Mouse (Mus musculus) right cerebral cortex, postnatal 10 days (tissue): ENCODE data around the gene Daxx.
A peak's percentile ranks its signal among the peaks of the same experiment; 100 is the strongest.

ENCODE experiments used
- DNase-seq, 2 experiments: peaks; one replicate each; pipeline ENCODE4 v3.0.0; 2021; ENCODE audit warnings: low spot score in 2 of 2

The Daxx gene

DNA sequence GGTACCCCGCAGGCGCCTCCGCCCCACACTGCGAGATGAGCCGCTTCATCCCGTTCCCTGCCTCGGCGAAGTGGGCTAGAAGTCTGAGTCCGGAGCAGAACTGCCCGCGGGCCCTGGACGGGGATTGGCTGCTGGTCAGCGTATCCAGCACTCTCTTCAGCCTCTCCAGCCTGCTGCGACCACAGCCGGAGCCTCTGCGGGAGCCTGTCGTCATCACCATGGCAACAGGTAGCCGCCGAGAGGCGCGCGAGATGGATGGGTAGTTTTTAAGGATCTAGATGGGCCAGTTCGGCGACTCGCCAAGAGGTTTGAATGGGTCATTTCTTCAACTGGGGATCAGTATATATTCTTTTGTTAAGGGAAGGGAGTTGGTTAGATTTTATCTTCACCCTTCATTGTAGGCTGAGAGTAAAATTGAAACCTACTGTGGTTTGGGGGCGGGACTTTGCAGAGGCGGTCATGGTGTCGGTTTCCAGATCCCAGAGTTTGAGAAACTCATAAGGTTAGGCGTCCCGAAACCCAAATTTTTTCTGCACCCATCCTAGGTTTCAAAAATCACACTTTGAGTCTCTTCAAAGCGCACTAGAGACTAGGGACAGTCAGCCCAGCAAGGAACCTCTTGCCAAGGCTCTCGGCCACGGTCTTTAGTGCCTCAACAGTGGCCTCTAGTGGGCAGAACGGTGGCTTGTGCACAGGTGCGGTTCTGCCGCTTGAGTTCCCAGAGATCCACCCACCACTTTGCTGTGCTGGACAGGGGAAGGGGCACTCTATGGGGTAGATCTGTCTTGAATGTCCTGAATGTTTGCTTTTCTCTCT is 11.3 kb downstream of the Daxx start:
- peak; percentile 88 to 92 for DNase-seq

DNA sequence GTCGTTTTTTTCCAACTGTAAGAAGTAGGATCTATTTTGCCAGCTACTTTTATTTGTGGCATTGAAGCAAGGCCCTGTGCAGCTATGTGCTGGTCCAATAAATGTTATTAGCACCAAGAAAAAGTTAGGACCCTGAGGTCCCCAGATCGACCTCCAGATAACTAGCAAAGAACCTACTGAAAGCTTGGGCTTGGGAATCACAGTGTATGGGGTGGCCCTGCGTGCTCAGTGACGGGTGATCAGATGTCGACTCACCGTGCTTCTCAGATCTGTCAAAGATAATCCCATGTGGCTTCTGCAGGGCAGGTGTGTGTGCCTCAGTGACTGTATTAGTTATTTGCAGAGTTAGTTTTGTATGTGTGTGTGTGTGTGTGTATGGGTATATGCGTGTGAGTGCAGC is 12.1 kb downstream of the Daxx start:
- DNase-seq: no peak

DNA sequence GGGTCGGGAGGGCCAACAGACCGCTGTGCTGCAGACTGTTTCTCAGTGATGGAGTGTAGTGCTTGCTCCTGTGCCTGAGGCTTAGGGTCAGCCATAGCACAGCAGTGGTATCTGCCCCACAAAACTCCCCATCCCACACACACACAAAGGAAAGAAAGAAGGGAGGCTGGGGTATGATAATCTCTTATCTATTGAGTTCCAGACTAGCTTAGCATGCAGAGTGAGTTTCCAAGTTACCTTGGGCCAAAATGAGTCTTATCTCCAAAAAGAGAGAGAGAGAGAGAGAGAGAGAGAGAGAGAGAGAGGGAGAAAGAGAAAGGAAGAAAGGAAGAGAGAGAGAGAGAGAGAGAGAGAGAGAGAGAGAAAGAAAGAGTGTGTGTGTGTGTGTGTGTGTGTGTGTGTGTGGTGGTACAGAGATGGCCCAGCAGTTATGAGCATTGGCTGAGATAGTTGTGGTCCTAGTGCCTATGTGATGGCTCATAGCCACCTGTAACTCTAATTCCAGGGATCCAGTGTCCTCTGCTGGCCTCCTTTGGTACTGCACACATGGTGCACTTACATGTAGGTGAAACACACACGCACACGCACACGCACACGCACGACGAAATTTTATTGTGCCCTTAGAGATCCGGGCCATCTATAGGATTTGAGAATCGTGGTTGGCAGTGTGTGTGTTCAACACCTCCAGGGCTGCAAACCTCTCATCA is 15.5 kb downstream of the Daxx start:
- DNase-seq: no peak

DNA sequence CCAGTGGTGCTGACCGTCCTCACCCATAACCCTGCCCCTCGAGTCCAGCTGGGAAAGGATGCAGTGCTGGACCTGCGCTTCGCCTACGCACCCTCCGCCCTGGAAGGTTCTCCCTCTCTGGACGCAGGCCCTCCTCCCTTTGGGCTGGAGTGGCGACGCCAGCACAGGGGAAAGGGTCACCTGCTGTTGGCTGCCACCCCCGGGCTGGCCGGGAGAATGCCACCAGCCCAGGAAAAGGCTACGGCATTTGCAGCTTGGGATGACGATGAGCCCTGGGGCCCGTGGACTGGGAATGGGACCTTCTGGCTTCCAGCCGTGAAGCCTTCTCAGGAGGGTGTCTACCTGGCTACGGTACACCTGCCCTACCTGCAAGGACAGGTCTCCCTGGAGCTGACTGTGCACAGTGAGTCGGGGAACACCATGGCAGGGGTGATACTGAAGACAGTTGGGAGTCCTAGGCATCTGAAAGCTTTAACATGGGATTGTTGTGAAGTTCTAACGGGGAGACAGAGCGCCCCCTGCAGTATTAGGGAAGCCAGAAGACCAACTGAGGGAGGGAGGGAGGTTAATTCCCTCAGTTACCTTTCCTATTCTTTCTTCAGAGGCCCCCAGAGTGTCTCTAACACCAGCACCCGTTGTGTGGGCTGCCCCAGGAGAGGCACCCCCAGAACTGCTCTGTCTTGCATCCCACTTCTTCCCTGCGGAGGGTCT is 16.3 kb downstream of the Daxx start:
- no peak for DNase-seq

DNA sequence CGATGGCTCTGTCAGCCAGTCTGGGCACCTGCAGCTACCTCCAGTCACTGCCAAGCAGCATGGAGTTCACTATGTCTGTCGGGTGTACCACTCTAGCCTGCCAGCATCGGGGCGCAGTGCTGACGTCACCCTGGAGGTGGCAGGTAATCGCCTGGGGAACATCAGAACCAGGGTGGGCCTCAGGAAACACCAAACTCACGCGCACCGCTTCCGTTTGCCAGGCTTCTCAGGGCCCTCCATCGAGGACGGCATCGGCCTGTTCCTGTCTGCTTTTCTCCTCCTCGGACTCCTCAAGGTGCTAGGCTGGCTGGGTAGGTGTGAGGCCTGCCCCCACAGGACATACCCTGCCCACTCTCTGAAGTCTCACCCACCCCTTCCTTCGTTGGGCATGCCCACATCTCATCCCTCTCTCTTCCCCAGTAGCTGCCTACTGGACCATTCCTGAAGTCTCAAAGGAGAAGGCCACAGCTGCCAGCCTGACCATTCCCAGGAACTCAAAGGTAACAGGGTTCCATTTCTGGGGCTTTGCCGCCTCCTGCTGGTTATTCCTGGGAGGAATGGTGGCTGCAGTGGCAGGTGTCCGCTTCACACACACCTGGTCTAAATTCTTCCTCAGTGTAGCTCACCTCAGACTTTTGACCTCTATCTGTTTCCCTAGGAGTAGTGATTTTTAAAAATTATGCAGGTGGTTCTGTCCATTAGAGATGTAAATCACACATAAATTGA is 17.2 kb downstream of the Daxx start:
- DNase-seq: no peak

DNA sequence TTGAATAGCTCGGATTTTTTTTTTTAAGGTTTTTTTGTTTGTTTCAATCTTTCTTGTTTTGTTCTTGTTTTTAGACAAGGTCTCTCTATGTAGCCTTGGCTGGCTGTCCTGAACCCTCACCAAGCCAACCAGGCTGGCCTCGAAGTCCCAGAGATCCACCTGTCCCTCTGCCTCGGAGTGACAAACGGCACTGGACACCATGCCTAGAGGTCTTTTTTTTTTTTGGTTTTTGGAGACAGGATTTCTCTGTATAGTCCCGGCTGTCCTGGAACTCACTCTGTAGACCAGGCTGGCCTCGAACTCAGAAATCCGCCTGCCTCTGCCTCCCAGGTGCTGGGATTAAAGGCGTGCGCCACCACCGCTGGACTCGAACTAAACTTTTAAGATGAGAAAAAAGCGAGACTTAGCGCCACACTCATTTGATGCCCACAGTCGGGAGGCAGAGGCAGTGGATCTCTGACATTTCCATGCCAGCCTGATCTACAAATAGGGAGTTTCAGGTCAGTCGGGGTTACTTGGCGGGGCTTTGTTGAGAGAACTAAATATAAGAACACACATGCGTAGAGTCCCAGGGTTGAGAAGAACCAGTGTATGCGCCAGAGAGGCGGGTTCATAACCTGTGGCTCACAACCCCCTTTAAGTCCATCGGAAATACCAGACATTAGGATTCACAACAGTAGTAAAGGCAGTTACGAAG is 19.2 kb downstream of the Daxx start:
- DNase-seq: no peak

DNA sequence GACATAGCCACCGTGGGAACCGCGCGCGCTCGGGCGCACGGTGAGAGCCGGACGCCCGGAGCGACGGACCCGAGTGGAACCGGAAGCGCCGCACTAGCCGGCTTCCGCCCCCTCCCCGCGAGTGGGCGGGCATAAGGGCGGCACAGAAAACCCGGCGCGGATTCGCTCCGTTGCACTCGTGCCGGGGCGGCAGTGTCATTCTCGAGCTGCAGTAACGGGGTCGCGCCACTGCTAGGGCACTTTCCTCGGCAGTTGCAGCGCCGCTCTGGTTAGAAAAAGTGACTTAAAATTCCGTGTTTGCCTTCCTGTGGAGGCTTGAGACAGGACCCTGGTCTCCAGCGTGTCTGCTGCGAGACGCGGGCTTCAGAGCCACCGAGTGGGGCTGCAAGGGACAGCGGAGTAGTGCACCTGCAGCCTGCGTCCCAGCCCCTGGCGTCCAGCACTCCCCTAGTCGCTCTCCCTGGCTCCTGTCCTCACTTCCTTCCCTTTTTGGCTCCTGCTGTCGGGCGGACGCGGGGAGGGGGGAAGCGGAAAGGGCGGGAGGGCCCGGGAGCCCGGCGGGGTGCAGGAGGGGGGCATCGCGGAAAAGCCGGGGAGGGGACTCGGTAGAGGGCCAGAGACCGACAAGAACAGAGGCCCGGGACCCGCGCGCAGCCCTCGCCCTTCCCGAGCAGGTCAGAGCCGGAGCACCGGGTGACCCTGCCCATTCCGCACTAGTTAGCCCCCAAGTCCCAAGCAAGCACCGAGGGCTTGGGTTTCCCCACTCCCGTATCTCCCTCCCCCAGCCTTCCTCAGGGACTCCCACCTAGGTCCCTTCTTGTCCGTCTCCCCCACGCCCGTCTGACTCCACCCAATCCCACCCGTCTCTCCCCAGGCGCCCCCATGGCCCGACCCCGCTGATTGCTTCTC is 20.4 kb downstream of the Daxx start, which contains the start of gene Rgl2:
Gene Rgl2, plus strand, starts transcription at position 173 of the 909 bp plus-strand sequence.
- peak; percentile 95 to 96 for DNase-seq

DNA sequence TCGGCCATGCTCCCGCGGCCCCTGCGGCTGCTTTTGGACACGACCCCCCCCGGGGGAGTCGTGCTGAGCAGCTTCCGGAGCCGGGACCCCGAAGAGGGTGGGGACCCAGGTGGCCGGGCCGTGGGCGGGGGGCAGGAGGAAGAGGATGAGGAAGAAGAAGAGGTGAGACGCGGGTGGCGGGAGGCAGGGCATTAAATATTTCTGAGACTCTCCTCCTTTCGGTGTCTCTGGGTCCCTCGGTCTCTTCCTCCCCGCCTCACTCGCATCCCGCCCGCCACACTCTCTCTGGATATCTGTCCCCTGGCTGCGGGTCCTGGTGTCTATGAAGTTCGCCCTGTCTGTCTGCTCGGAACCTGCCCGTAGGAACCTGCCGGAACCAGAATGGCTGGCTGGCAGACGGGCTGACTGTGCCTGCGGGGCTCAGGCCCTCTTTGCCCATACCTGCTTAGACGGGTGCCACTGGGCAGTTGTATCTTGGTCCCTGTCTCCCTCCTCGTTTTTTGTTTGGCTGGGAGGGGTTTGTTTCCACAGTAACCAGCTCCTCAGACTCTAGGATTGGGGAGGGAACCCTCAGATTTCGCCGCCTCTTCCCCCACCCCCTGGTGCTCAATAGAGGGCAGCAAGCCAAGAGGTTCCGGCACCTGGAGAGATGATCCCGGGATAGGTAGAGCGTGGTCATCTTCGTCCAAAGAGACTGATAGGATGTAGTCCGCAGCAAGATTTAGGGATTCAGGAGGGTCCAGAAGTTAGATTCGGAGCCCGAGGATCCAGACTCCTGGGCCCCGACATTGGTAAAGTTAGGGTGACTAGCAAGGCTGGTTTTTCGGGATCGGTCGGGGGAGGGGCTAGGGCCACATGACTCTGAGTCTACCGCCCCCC is 21.3 kb downstream of the Daxx start:
- peak; percentile 78 to 79 for DNase-seq

DNA sequence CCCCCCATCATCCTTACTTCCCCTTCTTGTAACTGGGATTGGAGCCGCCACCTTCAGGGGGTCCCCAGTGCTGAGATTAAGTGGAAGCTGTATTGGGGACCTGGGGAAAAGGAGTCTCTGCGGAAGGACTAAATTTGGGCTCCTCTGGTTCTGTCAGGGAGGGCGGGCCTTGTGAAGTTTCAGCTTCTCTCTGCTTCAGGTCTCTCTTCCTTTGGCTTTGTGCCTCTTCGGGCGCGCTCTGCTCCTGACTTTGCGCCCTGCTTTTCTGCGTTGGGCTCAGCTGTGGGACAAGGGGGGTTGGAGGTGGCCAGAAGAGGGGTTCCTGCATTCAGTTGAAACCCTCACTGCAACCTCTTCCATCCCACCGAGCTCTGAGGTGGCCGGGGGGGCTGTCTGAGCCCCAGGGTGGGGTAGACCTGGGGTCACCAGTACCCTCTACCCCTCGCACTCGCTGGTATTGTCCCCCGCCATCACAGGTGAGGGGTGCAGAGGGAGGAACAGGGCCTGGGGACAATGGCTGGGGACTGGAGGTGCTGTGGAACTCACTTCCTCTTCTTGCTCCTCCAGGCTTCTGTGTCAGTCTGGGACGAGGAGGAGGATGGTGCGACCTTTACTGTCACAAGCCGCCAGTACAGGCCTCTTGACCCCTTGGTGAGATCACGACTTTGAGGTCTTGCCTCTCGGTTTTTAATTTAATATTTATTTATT is 22.1 kb downstream of the Daxx start:
- DNase-seq: peak in 1 of 2 experiments; percentile 58

DNA sequence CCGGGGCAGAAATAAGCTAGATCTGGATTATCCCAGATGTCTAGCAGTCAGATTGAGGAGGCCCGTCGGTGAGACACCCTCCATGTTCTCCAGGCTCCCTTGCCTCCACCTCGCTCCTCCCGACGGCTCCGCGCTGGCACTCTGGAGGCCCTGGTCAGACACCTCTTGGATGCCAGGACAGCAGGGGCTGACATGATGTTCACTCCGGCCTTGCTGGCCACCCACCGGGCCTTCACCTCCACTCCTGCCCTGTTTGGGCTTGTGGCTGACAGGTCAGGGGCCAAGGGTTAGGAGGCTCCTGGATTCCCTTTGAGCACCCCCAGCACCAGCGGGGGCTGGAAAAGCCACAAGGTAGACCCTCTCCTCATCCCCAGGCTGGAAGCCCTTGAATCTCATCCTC is 22.7 kb downstream of the Daxx start:
- DNase-seq: peak in 1 of 2 experiments; percentile 38

DNA sequence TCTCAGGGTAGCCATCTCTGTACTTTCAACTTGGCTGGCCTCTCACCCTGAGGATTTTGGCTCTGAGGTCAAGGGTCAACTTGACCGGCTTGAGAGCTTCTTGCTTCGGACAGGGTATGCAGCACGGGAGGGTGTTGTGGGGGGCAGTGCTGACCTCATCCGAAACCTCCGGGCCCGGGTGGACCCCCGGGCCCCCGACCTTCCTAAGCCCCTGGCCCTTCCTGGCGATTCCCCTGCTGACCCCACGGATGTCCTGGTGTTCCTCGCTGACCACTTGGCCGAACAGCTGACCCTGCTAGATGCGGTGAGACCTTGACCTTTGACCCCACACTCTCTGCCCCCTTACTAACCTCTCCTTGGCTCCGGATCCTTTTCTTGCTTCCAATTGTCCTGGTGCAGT is 23.2 kb downstream of the Daxx start:
- peak in 1 of 2 experiments; percentile 45 for DNase-seq

DNA sequence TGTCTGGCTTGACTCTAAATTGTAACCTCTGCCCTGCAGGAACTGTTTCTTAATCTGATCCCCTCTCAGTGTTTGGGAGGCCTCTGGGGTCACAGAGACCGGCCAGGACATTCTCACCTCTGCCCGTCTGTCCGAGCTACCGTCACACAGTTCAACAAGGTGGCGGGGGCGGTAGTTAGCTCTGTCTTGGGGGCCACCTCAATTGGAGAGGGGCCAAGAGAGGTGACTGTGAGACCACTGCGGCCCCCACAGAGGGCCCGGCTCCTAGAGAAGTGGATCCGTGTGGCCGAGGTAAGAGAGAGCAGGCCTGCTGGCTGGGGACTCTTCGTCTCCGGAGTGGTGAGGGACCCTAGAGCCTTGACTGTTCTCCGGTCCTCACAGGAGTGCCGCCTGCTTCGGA is 23.8 kb downstream of the Daxx start:
- DNase-seq: peak in 1 of 2 experiments; percentile 41

DNA sequence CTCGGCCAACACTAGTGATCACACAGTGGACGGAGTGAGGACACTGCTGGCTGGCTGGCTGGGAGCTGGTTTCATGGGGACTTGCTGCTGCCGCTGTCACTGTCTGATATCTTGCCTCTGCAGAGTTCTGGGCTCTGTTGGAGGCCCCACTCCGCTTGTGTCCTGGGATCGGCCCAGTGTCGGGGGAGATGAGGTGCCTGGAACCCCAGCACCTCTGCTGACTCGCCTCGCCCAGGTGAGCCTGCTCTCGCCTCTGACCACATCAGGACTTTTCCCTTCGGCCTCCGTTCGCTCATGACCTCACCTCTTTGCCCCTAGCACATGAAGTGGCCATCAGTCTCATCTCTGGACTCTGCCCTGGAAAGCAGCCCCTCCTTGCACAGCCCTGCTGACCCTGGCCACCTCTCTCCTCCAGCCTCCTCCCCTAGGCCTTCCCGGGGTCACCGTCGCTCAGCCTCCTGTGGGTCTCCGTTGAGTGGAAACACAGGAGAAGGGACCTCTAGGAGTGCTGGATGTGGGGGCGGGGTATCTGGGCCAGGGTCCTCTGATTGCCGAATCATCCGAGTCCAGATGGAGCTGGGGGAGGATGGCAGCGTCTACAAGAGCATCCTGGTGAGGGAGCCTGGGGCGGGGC is 26.3 kb downstream of the Daxx start:
- DNase-seq: no peak

DNA sequence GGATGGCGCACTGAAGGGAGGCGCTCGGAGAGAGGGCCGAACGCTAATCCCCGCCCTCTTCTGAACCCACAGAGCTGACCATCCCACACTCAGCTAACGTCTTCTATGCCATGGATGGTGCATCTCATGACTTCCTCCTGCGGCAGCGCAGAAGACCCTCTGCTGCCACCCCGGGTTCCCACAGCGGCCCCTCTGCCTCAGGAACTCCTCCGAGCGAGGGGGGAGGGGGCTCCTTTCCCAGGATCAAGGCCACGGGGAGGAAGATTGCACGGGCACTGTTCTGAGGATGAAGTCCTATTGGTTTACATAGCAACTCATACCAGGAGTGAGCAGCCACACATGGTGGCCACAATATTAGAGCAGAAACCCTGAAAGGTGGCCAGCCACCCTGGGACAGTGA is 27.8 kb downstream of the Daxx start:
- DNase-seq: no peak

DNA sequence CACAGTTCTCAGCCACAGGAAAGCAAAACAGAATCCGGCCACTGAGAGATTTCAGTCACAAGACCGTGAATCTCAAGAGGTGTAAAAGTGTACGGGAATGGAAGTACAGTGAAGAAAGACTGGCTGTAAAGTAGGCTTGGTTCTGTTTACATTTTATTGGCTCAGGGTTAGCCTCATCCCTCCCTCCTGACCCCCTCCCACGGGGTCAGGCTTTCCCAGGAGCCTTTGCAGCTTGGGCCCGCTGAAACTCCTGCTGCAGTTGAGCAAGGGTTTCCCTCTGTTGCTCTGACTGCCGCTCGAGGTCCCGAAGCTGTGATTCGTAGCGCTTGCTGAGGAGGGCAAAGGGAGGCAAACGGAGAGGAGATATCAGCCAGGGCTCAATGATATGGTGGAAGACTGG is 29.6 kb downstream of the Daxx start:
- DNase-seq: no peak

DNA sequence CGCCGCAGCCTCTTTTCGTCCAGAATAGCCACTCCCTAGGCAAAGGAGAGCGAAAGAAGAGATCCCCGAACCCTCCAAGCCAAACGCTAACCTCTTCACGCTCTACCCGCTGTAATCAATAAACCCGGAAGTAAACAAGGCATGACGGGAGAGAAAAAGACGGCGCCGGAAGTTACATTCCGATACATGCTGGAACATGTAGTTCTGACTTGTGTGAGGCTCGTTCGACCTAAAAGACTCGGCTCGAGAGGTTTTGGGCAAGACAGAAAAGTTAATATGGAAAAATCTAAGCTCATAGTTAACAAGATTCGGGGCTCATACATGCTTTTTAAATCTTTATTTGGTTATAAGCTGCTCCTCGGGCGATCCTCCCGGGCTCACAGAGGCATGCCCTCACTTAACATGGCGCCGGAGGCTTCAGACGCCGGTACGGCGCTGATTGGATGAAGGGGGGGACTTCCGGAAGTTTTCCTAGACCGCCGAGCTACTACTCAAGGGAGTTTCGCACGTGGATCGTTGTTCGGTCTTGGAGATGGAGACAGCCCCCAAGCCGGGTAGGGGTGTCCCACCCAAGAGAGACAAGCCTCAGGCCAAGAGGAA is 31.1 kb downstream of the Daxx start, which contains the start of the genes Pfdn6 and Wdr46:
Gene Pfdn6, minus strand, starts transcription at position 138 of the 600 bp plus-strand sequence.
Gene Wdr46, plus strand, starts transcription at position 455 of the 600 bp plus-strand sequence.
- peak; percentile 90 to 93 for DNase-seq

DNA sequence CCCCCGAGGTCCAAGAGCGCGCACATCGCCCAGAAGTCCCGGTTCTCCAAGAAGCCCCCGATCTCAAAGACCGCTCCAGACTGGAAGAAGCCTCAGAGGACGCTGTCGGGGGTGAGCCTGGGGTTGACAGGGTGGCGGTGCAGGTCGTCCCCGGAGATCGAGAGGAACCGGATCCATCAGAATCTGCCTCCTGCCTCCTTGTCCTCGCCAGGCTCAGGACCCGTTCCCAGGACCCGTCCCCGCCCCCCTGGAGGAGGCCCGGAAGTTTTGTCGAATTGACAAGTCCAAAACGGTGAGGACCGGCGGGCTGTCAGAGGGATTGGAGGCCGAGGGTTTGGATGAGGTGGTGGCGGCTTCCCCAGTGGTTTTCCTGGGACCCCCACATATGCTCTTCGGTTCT is 31.8 kb downstream of the Daxx start:
- DNase-seq: no peak
